Mouse (Mus musculus) layer of hippocampus, adult 18-20 months (tissue): Measurements from ENCODE around the gene Cks1b. TPM values are rescaled to one million over a fixed set of nuclear protein-coding genes. Genes with fewer than 3 reads are reported as not detected.
A peak's percentile ranks its signal among the peaks of the same experiment; 100 is the strongest.

ENCODE experiments used
- DNase-seq, 2 experiments: peaks; one replicate each; pipeline ENCODE4 v3.0.0; 2022; ENCODE audit warnings: low spot score in 2 of 2
- total RNA-seq, 2 experiments: library from RNA; stranded (reverse); gene quantifications; 2 replicates each; pipeline ENCODE4 v1.2.3; 2021

Cks1b gene
- total RNA-seq, 2 experiments from 2014 or later = 2.3 to 2.4 TPM

DNA sequence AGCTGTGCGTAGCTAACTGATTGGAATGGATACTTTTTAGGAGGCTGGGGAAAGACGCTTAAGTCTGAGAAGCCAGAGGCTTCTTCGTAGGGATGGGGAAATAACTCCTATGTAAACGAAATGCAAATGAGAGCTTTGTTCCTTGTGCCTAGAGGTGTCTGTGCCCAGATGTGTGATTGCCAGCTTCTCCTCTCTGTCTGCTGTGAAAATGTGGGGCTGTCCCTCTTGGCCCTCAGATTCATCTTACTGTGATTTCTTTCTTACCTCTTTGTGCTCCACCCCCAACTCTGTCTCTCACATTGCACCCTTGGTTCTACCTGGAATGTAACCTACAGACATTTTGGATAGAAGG, 21.6 kb downstream of the Cks1b start:
- DNase-seq = no peak

DNA sequence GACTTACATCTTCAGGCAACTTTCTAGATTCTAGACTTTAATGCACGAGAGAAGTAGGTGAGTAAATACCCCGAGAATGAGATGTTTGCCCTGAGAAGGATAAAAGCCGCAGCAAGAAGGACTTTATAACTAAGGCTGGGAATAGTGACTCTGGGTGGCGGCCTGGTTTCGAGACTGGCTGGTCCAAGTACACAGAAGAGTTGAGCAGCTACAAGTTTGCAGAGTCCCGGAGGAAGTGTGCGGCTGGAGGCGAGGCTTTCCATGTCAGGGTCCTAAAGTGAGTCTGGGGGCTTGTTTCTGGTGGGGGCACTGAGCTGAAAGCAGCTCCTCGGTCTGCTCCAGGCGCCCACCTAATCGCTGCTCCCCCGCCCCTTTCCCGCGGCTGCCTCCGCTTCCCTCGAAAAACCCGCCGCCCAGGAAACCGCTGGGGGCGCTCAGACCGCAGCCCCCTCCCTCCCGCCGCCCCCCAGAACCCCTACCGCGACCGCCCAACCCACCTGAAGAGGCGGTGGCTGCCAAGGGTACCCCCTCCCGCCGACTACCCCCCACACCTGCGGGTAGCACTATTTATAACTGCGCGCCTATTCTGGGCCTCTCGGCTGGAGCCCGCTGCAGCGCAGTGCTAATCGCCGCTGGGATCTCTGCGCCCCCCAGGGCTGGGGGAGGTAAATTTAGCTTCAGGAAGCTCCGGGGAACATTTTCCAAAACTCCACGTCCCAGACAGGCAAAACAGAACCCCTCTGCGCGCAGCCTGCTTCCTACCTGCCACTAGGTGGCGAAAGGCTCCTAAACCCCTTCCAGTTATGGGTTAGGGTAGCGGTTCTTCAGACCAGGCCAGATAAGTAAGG, 22.2 kb downstream of the Cks1b start:
- peak in 1 of 2 experiments; percentile 62 for DNase-seq

DNA sequence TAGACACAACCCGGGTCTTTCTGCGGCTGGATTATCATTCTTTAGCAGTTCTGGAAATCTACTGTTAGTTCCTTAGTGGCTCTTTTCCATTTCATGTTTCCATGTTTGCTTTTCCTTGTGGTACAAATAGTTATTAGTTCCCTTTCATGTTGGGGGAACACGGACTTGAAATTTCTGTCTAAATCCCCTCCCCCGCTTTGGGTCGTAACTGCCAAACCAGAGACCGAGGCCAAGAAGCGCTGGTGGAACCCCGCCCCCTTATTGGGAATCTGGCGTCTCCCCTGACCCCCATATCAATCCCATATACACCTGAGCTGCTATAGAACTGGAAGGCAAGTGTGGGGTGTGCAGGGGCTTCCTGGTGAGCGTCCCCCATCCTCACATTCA, 22.8 kb downstream of the Cks1b start:
- no peak for DNase-seq

DNA sequence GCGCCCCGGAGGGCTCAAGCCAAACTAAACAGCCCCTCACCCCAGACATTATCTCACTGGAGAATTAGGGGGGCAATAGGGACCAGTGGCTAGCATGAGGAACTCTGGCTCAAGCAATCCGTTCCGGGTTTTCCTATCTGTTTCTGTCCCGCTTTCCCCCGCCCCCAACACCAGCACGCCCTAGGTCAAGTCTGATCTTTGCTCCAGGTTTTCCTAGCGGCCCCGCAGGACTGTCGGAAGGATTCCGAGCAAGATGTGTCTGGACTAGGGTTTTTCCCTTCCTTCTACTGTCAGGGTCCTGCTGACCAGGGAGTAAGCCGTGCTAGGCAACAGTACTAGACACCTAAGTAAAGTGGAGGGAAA, 23.3 kb downstream of the Cks1b start:
- DNase-seq = peak in 1 of 2 experiments; percentile 64

DNA sequence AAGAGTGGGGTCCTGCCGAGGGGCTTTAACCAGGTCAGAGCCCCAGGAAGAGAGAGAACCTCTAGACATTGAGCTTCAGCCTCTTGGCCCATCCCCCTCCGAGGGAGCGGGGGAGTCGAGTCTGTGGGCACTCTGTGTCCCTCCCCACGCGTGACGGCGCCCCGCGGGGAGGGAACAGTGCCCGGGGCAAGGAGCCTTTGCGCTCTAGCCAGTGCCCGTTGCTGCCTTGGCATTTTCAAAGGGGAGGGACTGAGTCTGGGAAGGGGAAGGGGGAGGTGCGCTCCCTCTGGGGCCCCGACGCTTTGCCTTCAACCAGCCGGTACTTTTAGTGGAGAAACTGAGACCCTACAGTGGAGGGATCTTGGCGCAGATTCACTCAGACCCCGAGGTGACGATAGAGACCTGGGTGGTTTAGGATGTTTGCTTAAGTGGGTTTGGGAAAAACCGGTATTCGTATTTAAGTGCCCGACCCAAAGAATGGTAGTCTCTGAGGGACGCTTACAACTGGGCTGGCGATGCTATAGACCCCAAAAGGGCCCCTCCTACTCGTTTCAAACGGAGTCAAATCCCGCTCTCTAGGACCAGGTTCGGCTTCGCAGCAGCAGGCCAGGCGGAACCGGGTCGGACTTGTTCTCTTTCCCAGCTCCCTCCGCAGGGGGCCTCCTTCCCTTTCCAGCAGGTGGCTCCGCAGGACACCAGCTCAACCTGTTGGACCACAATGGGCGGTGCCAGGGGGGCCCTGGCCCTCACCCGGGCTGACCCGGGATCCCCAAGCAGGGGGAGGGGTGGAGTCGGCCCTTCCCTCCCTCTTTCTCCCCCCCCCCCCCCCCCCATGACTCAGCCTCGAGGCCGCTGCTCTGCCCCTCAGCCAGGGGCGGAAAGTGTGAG, 23.9 kb downstream of the Cks1b start, which contains the start of gene Zbtb7b:
Gene Zbtb7b, minus strand, starts transcription at position 771 of the 888 bp plus-strand sequence.
- peak in 1 of 2 experiments; percentile 61 for DNase-seq

DNA sequence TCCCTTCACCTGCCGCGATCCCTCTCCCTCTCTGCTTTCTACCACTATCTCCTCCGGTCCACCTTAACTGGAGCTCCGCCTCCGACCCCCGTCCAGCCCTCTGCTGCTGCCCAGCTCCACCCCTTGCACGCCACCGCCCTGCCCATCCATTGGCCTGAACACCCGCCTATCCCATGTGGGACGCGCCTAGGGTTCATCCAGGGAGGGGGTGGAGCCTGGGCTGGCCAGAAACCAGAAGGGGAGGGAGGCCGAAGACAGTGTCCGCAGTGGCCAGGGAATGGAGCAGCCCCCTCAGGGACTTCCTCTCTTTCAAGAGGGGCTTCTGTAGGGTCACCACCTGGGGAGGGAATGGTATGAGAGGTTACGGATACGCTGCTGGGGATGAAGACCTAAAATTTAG, 24.6 kb downstream of the Cks1b start:
- peak; percentile 90 to 95 for DNase-seq

DNA sequence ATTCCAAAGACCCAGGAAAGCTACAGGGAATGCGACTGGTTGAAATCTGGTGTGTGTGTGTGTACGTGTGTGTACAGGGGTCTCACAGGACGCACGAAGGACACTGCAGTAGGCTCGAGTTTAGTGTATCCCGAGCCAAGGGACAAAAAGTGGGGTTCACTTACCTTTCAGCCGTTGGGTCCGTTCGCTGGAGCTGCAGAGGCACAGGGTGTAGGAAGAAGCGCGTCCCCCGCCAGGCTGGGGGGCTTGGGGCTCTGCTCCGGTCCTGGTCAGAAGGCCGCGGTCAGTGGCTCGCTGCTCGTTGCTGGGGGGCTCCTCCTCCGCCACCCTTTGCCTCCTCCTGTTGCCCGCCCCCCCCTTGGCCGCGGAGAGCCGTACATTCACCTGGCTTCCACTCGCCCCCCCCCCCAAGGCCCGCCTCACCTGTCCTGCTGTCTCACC, 25.3 kb downstream of the Cks1b start:
- DNase-seq = no peak

DNA sequence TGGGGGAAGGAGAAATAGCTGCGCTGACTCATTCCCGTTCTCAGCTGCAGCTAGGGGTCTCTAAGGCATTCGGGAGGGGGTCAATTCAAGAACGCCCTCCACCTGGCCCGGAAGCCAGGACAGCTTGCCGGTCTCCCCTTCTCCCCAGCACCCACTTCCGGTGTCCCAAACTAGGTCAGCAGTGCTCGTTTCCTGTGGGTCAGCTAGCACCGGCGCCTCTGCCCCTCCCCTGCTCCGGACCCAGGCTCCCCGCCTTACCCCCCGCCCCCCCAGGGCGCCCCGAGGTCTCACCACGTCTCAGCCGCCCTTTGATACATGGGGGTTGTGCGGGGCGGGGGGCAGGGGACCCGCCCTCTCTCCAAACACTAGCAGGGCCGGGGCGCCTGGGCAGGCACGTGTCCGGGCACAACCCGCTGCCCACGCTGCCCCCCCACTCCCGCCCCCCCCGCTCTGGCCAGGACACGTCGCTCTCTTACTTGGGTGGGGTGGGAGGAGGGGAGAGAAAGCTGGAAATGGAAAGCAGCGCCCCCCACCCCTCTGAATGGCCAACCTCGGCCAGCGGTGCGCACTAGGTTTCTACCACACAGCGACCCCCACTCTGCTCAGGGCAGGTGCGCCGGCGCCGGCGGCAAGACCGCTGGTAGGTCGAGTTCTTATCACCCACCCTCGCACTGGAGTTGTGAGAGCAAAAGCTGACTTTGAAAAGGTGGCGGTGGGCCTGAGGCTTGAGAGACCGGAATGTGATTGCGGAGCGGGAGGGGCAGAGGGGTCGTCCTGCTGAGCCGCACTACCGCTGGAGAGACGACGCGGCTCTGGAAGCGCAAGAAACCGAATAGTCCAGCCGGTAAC, 26.3 kb downstream of the Cks1b start:
- DNase-seq = no peak

DNA sequence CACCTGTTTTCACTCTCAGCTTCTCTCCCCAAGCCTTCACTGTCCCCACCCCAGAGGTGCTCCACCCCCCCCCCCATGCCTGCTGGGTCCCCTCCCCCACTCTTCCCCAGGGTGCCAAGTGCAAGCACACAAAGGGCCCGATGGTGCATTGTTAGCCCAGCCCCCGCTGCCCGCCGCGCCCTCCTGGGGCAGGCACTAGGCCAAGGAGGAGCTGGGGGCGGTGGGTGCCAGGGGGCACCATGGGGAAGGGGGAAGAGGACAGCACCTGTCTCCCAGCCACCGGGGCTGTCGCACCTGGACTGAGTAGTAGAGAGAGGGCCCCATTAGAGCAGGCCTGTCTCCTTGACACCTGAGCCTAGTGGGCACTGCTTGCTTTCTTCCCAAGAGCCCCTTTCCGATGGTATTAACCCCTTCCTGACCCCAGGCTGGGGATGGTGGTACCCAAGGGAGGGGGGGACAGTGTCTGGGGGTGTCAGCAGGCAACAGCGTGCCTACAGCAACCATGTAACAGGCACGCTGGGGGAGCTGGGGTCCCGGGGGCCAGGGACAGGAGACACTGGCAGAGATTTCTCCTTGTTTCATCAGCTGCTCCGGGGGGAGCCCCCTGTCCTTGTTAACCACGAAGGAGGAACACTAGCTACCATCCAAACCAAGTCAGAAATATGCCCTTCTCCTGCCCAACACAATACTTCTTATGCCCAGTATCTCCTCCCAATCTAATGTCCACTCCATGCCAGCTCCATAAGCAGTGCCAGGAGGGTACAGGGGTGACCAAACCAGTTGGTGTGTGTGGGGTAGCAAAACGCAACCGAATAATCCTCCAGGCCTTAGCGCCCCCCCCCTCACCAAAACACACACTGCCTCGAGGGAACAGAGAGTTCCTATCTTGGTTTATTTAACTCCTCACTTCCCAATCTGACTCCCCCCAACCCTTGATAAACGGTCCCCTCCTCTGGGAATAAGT, 27.2 kb downstream of the Cks1b start:
- DNase-seq = no peak

DNA sequence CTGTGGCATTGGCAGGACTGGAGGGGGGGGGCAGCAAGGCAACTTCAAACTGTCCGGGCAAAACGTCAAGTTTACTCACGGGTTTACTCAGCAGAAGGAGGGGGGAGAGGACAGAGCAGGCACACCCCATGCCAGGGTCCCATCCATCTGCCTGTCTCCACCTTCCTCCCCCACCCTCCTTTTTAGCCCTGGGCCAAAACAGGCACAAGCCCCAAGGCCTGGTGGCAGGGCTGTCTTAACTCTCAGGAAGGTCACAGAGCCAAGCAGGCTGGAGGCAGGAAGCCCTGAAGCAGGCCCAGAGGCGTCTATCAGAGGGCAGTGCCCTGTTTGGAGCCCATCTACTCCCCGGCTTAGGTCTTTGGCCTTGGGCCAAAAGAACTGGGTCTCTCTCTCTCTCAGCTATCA, 28.1 kb downstream of the Cks1b start:
- no peak for DNase-seq

DNA sequence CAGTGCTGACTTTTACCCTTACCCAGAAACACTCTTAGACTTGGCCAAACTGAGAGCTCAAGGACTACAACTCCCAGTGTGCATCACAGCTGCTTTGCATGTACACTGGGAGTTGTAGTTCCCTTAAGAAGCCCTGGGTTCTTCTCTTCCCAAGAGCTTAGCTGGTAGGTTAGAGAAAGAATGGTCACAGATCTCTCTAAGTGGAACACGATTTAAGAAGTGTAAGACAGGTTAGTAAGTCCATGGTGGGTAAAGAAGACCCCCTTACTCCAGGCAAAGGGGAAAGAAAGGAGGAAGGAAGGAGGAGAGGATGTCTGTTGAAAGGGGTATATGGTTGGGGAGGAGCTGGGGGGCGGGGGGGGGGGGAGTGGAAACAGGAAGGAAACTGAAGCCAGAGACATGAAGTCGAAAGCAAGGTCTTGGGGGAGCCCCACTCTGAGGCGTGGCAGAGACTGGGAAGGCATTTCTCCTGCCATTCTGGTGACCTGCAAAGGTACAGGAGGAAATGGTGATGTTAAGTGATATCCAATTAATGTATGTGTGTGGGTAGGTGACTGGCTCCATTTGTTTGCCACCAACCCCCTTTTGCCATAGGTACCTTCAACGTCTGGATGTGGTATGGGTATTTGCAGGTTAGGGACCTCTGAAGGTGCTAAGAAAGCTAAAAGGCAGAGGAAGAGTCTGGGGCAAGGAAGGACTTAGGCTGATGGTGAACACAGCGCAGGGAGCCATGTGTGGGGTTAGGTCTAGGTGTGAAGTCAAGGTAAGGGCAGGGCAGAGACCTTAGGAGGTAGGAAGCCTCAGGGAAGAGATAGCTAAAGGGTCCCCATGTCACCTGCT, 29.1 kb downstream of the Cks1b start:
- peak in 1 of 2 experiments; percentile 57 for DNase-seq

DNA sequence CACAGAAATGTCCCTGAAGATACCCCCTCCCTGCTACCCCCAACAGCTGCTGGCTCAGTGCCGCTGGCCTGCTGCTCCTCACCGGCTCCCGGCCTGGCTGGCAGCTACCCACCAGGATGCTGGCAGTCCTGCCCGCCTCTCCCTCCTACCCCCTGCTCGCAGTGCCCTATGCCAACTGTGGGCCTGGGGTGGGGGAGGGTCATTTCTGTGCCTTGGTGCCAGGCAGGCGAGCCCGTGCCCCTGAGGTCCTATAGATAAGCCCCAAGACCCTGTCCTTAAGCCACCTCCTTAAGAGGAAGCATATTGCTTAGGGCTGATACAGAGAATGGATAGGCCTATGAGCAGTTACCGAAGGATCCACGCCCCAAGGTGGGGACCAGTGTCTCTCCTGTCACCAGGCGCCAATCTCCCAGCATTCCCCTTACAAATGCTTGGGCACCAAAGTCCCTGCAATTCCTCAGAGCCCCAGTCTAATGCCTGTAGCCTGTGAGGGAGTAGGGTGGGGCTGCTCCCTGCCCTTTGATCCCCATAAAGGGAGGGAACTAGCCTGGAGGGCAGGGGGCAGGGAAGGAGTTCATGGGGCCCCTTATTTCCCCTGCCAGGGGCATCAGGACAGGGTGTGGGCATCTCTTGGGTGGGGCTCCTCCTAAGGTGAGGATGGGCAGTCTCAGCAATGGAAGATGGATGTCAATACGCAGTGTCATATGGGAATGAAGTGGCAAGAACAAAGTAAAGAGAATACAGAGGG, 29.9 kb downstream of the Cks1b start:
- DNase-seq = no peak

DNA sequence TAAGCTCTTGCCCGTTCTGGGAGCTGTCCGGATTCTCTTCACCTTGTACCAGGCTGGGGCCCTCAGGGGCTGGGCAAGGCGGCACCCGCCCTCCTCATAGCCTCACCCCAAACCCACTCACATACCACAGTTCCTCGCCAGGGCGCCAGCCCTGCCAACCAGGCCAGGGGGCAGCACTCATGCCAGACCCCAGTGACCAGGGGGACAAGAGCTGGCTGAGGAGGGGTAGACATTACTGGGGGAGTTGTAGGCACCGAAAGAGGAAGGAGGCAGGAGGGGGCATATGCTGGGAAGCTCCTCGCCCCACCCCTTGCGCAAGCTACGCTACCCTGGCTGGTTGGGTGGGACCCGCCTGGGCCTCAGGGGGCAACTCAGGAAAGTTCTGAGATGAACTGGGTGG, 30.6 kb downstream of the Cks1b start:
- DNase-seq = no peak

DNA sequence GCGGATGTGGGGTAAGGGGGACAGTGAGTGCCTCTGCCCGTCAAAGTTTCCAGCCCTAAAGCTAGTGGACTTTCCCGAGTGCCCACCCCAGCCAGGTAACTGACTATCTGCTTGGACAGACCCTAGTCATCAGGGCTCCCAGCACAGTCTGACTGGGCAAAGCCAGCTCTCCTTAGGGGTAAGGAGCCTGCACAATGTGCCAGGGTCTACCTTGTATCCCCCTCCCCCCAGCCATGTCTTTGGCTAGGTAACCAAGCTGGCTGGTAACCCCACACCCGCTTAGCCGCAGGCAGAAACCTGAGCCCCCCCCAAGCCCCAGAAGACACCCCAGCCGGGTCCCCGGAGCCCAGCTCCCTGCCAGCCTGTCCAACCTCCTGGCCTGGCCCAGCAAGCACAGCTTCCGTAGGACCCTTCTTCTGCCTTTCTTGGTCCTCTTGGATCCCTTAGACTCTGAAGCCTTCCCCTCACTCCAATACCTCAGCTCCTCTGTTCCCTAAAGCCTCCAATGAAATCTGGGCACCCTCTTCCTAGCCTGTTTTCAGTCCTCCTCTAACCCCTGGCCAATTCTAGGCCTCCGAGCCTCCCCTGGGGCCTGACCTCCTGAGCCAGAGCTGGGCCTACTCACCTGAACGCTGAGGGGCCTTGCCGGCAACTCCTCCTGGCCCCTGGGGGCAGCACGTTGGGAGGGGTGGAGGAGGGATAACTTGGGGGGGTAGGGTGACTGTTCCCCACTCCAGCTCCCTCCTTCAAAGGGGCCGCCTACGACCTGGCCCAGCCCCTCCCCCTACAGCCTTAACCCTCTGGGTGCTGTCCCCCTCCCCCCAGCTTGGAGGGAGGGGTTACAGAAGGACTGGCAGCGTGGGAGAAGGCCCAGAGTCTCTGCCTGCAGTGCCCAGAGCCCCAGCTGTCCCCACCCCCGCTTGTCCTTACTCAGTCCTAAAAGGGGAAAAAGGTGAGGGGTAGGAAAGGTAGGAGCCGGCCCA, 31.5 kb downstream of the Cks1b start:
- no peak for DNase-seq

DNA sequence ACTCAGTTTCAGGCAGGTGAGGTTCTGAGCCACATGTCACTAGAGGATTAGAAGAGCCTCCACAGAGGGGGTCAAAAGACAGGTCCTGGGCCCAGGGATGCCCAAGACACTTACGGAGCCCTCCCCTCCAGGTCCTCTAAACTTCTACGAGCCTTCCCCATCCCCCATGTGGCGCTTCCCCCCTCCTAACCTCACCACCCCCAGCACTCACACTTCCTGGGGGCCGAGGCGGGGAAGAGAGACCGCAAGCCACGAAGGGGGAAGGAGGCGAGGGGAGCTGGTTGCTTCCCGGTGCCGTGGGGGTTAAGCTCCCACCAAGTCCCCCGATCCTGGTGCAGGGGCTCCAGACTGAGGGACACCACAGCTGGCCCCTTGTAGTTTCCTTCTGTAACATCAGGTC, 32.7 kb downstream of the Cks1b start:
- no peak for DNase-seq

DNA sequence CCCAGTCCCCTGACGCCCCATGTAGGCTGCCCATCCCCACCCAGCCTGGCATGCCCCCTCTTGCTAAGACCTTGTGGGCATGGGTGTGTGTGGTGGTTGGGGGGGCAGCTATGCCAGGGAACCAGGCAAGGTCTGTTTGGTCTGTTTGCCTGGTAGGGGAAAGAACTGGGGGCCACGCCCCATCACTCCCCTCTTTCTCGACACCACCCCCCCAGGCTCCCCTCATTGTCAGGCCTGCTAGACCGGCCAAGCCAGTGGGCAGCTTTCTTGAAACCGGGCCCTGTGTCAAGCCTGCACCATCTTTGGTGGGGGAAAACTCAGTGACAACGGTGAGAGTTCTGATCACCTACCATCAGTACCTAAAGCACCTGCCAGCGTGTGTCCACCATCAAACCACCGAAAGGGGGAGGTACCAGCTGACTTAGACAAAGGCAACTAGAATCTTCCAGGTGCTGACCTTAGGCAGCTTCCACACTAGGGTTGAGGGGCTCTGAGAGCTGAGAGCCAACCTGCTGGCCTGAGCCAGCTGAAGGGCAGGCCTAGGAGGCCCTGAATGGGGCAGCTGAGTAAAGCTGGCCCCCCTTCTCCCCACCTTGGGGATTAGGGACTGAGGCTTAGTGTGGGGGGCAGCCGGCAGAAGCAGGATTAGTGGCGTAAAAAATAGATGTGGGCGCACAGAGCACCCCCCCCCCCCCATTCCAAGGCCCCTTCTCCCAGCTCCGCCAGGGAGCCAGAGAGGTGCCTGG, 33.7 kb downstream of the Cks1b start:
- DNase-seq = no peak
